Mouse (Mus musculus): ENCODE results near the gene Pak1ip1. TPM values are rescaled to one million over a fixed set of nuclear protein-coding genes. Genes with fewer than 3 reads are reported as not detected.

Pak1ip1 gene
- polyA plus RNA-seq, 1 experiment from 2014 or later, result 90.7 TPM

GRCm38 (mm10) chr13:41047280-41047679, 46.5 kb downstream of the Pak1ip1 start:
- H3K4me2 ChIP-seq (replicated peaks; ENCODE audit: low read depth, low read length), result no peak overlapping the region
- no peak overlapping the region for H3K27ac ChIP-seq (ENCODE audit: low read depth, low read length)
- H3K36me3 ChIP-seq (ENCODE audit: control insufficient read depth, insufficient read depth, low read length), result no peaks in the 10 kb centered on the region
- H3K4me3 ChIP-seq (ENCODE audit: low read depth, low read length), result no peak overlapping the region
- ATAC-seq (ENCODE audit: low FRiP score), result no peak
- no peaks in the 10 kb centered on the region for H3K4me1 ChIP-seq (replicated peaks; ENCODE audit: control insufficient read depth, insufficient read depth, low read length)
- no peak for DNase-seq (ENCODE audit: low spot score)
- H3K27me3 ChIP-seq (ENCODE audit: control insufficient read depth, insufficient read depth, low read length), result no peaks in the 10 kb centered on the region
- H3K9ac ChIP-seq (ENCODE audit: low read depth, low read length), result no peak overlapping the region
- H3K9me3 ChIP-seq (ENCODE audit: control insufficient read depth, low read length), result no peaks in the 10 kb centered on the region
- WGBS, result 87% methylated on average over 6 of the region's 6 CpGs

GRCm38 (mm10) chr13:41051965-41052364, 51.1 kb downstream of the Pak1ip1 start:
- Histone ChIP-seq H3K27ac (ENCODE audit: low read depth, low read length) (no peak overlapping the region), H3K4me3 (ENCODE audit: low read depth, low read length) (no peak overlapping the region), H3K9me3 (ENCODE audit: control insufficient read depth, low read length) (no peaks in the 10 kb centered on the region), H3K4me1 (replicated peaks; ENCODE audit: control insufficient read depth, insufficient read depth, low read length) (no peaks in the 10 kb centered on the region), H3K36me3 (ENCODE audit: control insufficient read depth, insufficient read depth, low read length) (no peaks in the 10 kb centered on the region), H3K4me2 (replicated peaks; ENCODE audit: low read depth, low read length) (no peak overlapping the region), H3K9ac (ENCODE audit: low read depth, low read length) (no peak overlapping the region), H3K27me3 (ENCODE audit: control insufficient read depth, insufficient read depth, low read length) (no peaks in the 10 kb centered on the region)
- DNase-seq (ENCODE audit: low spot score), result no peak
- no peak for ATAC-seq (ENCODE audit: low FRiP score)
- WGBS, result 76% methylated on average over 5 of the region's 5 CpGs

Other genes with a start within 250 kb of the Pak1ip1 start
- gene Gcnt2, start 141.3 kb upstream of the Pak1ip1 start, polyA plus RNA-seq (2014; fragmentation: Nextera tagmentation; extraction: Ambion mirVana), result 6.7 and 7.4 TPM in 2 replicates
- 201 and 205 TPM in 2 replicates for gene Tmem14c, start 15.3 kb downstream of the Pak1ip1 start, polyA plus RNA-seq (2014; fragmentation: Nextera tagmentation; extraction: Ambion mirVana)
- 1.5 and 1.6 TPM in 2 replicates for gene Mak, start 78.7 kb downstream of the Pak1ip1 start, polyA plus RNA-seq (2014; fragmentation: Nextera tagmentation; extraction: Ambion mirVana)
- 0.14 TPM in 1 of 2 replicates, not detected in the other for gene Gcm2, start 110.0 kb downstream of the Pak1ip1 start, polyA plus RNA-seq (2014; fragmentation: Nextera tagmentation; extraction: Ambion mirVana)
- not detected in 2 replicates for gene Sycp2l, start 113.3 kb downstream of the Pak1ip1 start, polyA plus RNA-seq (2014; fragmentation: Nextera tagmentation; extraction: Ambion mirVana)
- gene Elovl2, start 219.4 kb downstream of the Pak1ip1 start, polyA plus RNA-seq (2014; fragmentation: Nextera tagmentation; extraction: Ambion mirVana), result 37.3 and 45.6 TPM in 2 replicates
- 11.0 and 13.9 TPM in 2 replicates for gene Smim13, start 248.8 kb downstream of the Pak1ip1 start, polyA plus RNA-seq (2014; fragmentation: Nextera tagmentation; extraction: Ambion mirVana)